Mouse (Mus musculus): ENCODE measurements around the gene Trank1.

- TF ChIP-seq POLR2A (IDR thresholded peaks at IDR 0.05; ENCODE audit: borderline replicate concordance, control insufficient read depth, low read depth, low read length) (no peak), CTCF (IDR thresholded peaks at IDR 0.05; ENCODE audit: control insufficient read depth, insufficient read depth, low read length) (no peak)
These were observed 403 bp downstream of the Trank1 start for GRCm38 (mm10) chr9:111311843-111312441.

Data from bone marrow, adult 2 months (tissue).